Mouse (Mus musculus) heart, adult 2 months (tissue): ENCODE measurements around the gene Tnik.

Experiments
- CTCF ChIP-seq: fragments of 200-600 bp; IDR thresholded peaks from 2 replicates; pipeline ENCODE4 v1.8.1; 2022; ENCODE audit warnings: antibody characterized with exemption, mild to moderate bottlenecking, moderate library complexity
- EP300 ChIP-seq: fragments of 200-500 bp; IDR thresholded peaks from 2 replicates; pipeline ENCODE4 v1.6.1; 2011; ENCODE audit warnings: low read depth, low read length, control low read depth; ENCODE audit not compliant: insufficient read depth
- POLR2A ChIP-seq: fragments of 200-500 bp; IDR thresholded peaks from 2 replicates; pipeline ENCODE4 v1.6.1; 2011; ENCODE audit warnings: mild to moderate bottlenecking, low read depth, low read length, control low read depth; ENCODE audit not compliant: insufficient read depth

DNA sequence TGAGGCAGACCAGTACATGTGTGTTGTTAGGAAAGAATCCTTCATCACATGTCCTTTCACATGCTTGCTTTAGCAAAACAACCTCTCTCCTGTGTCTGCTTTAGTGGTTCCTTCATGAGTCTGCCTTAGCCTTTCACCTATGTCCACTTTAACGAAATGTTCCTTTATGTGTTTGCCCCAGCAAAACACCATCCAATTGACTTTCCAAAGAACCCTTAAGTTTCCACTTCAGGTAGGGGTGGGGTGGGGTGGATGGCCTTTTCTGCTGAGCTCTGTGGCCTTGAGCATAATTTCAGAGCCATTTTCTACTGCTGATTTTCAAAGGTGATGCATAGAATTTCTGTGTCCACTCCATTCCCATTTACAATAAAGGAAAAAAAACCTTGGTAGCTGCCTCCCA is 106.3 kb downstream of the Tnik start:
- TF ChIP-seq CTCF (no peak), EP300 (no peak), POLR2A (no peak)
